ENCODE assay signal across 10 mouse cellular contexts in genomic region chr7:65213216-65213925, GRCm38 (mm10). TPM values are rescaled to one million over a fixed set of nuclear protein-coding genes. Genes with fewer than 3 reads are reported as not detected.
DNase-seq lines count a peak whose midpoint lies in the region; ATAC-seq and TF ChIP-seq lines count a peak whose summit lies in the region.
"Had no signal": no experiment of that assay in that cellular context is flagged by ENCODE, and none has a peak within 500 bp of the region (broad histone marks: within the 10 kb centered on the region; RNA-seq: fewer than 3 reads in every experiment).

No protein-coding gene starts in this region.

- no peak overlapping the region for H3K4me2 ChIP-seq in kidney, embryonic 16.5 days (replicated peaks; ENCODE audit: low read depth, low read length)
- no peak overlapping the region for H3K4me2 ChIP-seq in stomach, embryonic 14.5 days (replicated peaks; ENCODE audit: low read depth, low read length)
- H3K4me2 ChIP-seq: liver, embryonic 13.5 days had no signal

- peak; percentile 48 for TF ChIP-seq CTCF in left cerebral cortex, adult 2 months (IDR thresholded peaks at IDR 0.05)

- no peaks in the 10 kb centered on the region for H3K27me3 ChIP-seq in kidney, embryonic 16.5 days (ENCODE audit: insufficient read depth, low read length)
- H3K27me3 ChIP-seq in stomach, embryonic 14.5 days (ENCODE audit: control insufficient read depth, insufficient read depth, low read length) = no peaks in the 10 kb centered on the region
- H3K27me3 ChIP-seq: liver, embryonic 13.5 days had no signal

- no peaks in the 10 kb centered on the region for H3K4me1 ChIP-seq in kidney, embryonic 16.5 days (ENCODE audit: insufficient read depth, low read length)
- H3K4me1 ChIP-seq in stomach, embryonic 14.5 days (ENCODE audit: control insufficient read depth, insufficient read depth, low read length) = no peaks in the 10 kb centered on the region
- H3K4me1 ChIP-seq: liver, embryonic 13.5 days had no signal

- no peak overlapping the region for H3K27ac ChIP-seq in left cerebral cortex, adult 2 months
- H3K27ac ChIP-seq in kidney, embryonic 16.5 days (ENCODE audit: low read length) = no peak overlapping the region
- no peak overlapping the region for H3K27ac ChIP-seq in stomach, embryonic 14.5 days (ENCODE audit: low read length)
- H3K27ac ChIP-seq: liver, embryonic 13.5 days had no signal

- ATAC-seq in kidney, embryonic 16.5 days (ENCODE audit: low FRiP score, low TSS enrichment) = peak; percentile 67
- peak; percentile 86 for ATAC-seq in stomach, embryonic 14.5 days (ENCODE audit: insufficient number of reproducible peaks, insufficient read depth, low FRiP score, low read depth)
- ATAC-seq in CD4-positive, CD25-positive, alpha-beta regulatory T cell, adult 4 months = no peak

- no peak for DNase-seq in left cerebral cortex, adult 2 months (ENCODE audit: extremely low spot score in 1 of 2, low spot score in 2 of 2)
- DNase-seq in left cerebral cortex, postnatal 14 days (ENCODE audit: low spot score in 2 of 2) = no peak
- peak; percentile 17 for DNase-seq in forelimb bud, embryonic 11.5 days (ENCODE audit: low read depth, low spot score)
- DNase-seq in layer of hippocampus, postnatal 10 days (ENCODE audit: low spot score in 2 of 2) = no peak
- DNase-seq in layer of hippocampus, postnatal 14 days (ENCODE audit: low spot score in 2 of 2) = no peak
- DNase-seq: liver, embryonic 13.5 days had no signal

- intact Hi-C loops in left cerebral cortex, adult 2 months (cut with DNase I) = no loop called here
- intact Hi-C loops in left cerebral cortex, postnatal 14 days (cut with DNase I) = no loop called here

- no peak overlapping the region for H3K4me3 ChIP-seq in left cerebral cortex, adult 2 months
- H3K4me3 ChIP-seq in kidney, embryonic 16.5 days (ENCODE audit: low read length) = no peak overlapping the region
- no peak overlapping the region for H3K4me3 ChIP-seq in stomach, embryonic 14.5 days (ENCODE audit: low read depth, low read length)
- H3K4me3 ChIP-seq: liver, embryonic 13.5 days had no signal

- no peak overlapping the region for H3K9ac ChIP-seq in kidney, embryonic 16.5 days (replicated peaks; ENCODE audit: low read length)
- H3K9ac ChIP-seq in stomach, embryonic 14.5 days (replicated peaks; ENCODE audit: low read depth, low read length) = no peak overlapping the region
- H3K9ac ChIP-seq: liver, embryonic 13.5 days had no signal

- WGBS in kidney, embryonic 16.5 days = 72% methylated on average over 14 of the region's 14 CpGs
- 66% methylated on average over 14 of the region's 14 CpGs for WGBS in stomach, embryonic 14.5 days

- no peaks in the 10 kb centered on the region for H3K36me3 ChIP-seq in kidney, embryonic 16.5 days (ENCODE audit: insufficient read depth, low read length)
- H3K36me3 ChIP-seq in stomach, embryonic 14.5 days (ENCODE audit: control insufficient read depth, insufficient read depth, low read length) = no peaks in the 10 kb centered on the region
- H3K36me3 ChIP-seq: liver, embryonic 13.5 days had no signal

- no peaks in the 10 kb centered on the region for H3K9me3 ChIP-seq in kidney, embryonic 16.5 days (ENCODE audit: low read length)
- H3K9me3 ChIP-seq in stomach, embryonic 14.5 days (ENCODE audit: control insufficient read depth, low read depth, low read length) = no peaks in the 10 kb centered on the region
- H3K9me3 ChIP-seq: liver, embryonic 13.5 days had no signal

RNA-seq across cellular contexts. Expression of gene Fam189a1, which starts 57.0 kb away (rescaled TPM):
- total RNA-seq in left cerebral cortex, adult 2 months (2021) = 10 to 100 TPM; 60.6 to 62.7 TPM
- 10 to 100 TPM; 58.1 to 61.7 TPM for total RNA-seq in left cerebral cortex, postnatal 14 days (2021)
- polyA plus RNA-seq in kidney, embryonic 16.5 days (2015; fragmentation: Nextera tagmentation; extraction: Ambion mirVana) = 0.20 and 0.30 TPM in 2 replicates
- polyA plus RNA-seq in stomach, embryonic 14.5 days (2014; fragmentation: Nextera tagmentation; extraction: Ambion mirVana) = 0.54 and 0.80 TPM in 2 replicates
- 10 to 100 TPM; 72.4 to 90.3 TPM for total RNA-seq in layer of hippocampus, postnatal 10 days (2021)
- polyA plus RNA-seq in CD4-positive, CD25-positive, alpha-beta regulatory T cell, adult 4 months (2017; shearing (Covaris generic)) = 1 to 10 TPM in 1 of 2 experiments, not detected in 1; 1.1 TPM
- 10 to 100 TPM; 70.5 to 72.7 TPM for total RNA-seq in layer of hippocampus, postnatal 14 days (2021)
- total RNA-seq: MEL had no signal
- polyA plus RNA-seq: liver, embryonic 13.5 days had no signal
